Mouse (Mus musculus) retina, adult 2 months (tissue): ENCODE results near the gene Gphn.

Source experiments
- DNase-seq: peaks from one replicate; pipeline ENCODE4 v3.0.0-alpha.2; 2012; ENCODE audit warnings: low read depth, low spot score

Gphn gene

GRCm38 (mm10) chr12:78693281-78693680, 467.1 kb downstream of the Gphn start:
- no peak for DNase-seq

GRCm38 (mm10) chr12:78717783-78718182, 491.6 kb downstream of the Gphn start:
- no peak for DNase-seq

GRCm38 (mm10) chr12:78727723-78728122, 501.5 kb downstream of the Gphn start:
- no peak for DNase-seq
